Mouse (Mus musculus) lung, postnatal 0 days (tissue): ENCODE measurements around the gene Tsc22d4. TPM values are rescaled to one million over a fixed set of nuclear protein-coding genes. Genes with fewer than 3 reads are reported as not detected.

Experiments
- ATAC-seq: fragments of 200-750 bp; cut with Nextera tagmentation; 2 replicates; pipeline ENCODE4 v1.8.0; 2017; ENCODE audit warnings: moderate library complexity
- DNase-seq: peaks from one replicate; pipeline ENCODE4 v3.0.0-alpha.2; 2016; ENCODE audit warnings: low spot score
- H3K27ac ChIP-seq: fragments of 300-500 bp; sonication (generic); 2 replicates; pipeline ENCODE4 v1.5.1; 2014; ENCODE audit warnings: antibody characterized with exemption, mild to moderate bottlenecking, low read length, mixed read lengths
- H3K27me3 ChIP-seq: fragments of 300-500 bp; sonication (generic); replicated peaks from 2 replicates; pipeline ENCODE4 v1.6.1; 2014; ENCODE audit warnings: low read length, mixed read lengths; ENCODE audit not compliant: insufficient read depth
- H3K36me3 ChIP-seq: fragments of 300-500 bp; sonication (generic); 2 replicates; pipeline ENCODE4 v1.6.1; 2014; ENCODE audit warnings: low read length, mixed read lengths; ENCODE audit not compliant: insufficient read depth
- H3K4me1 ChIP-seq: fragments of 300-500 bp; sonication (generic); 2 replicates; pipeline ENCODE4 v1.6.1; 2014; ENCODE audit warnings: antibody characterized with exemption, low read depth, low read length, mixed read lengths; ENCODE audit not compliant: insufficient read depth
- H3K4me2 ChIP-seq: fragments of 300-500 bp; sonication (generic); replicated peaks from 2 replicates; pipeline ENCODE4 v1.6.1; 2014; ENCODE audit warnings: low read depth, mild to moderate bottlenecking, low read length, moderate library complexity, mixed read lengths
- H3K4me3 ChIP-seq: fragments of 300-500 bp; sonication (generic); 2 replicates; pipeline ENCODE4 v1.5.1; 2014; ENCODE audit warnings: low read depth, low read length
- H3K9ac ChIP-seq: fragments of 300-500 bp; sonication (generic); replicated peaks from 2 replicates; pipeline ENCODE4 v1.6.1; 2014; ENCODE audit warnings: low read depth, mild to moderate bottlenecking
- H3K9me3 ChIP-seq: fragments of 300-500 bp; sonication (generic); 2 replicates; pipeline ENCODE4 v1.6.1; 2016; ENCODE audit warnings: low read length, mixed read lengths
- CTCF ChIP-seq: IDR thresholded peaks from 2 replicates; pipeline ENCODE4 v1.5.1; 2016; ENCODE audit warnings: antibody characterized with exemption, mild to moderate bottlenecking
- EP300 ChIP-seq: IDR thresholded peaks from 2 replicates; pipeline ENCODE4 v1.6.1; 2016; ENCODE audit warnings: antibody characterized with exemption, mild to moderate bottlenecking, control low read depth
- WGBS: fragments of 180-500 bp; shearing (Covaris S2); extraction: QIAGEN DNeasy Blood & Tissue Kit; methylation state at CpG from one replicate; pipeline ENCODE4 v1.1.7; 2014; 5-methylcytosine and 5-hydroxymethylcytosine counted together
- polyA plus RNA-seq: library from polyadenylated mRNA; unstranded; fragments of >200 nt; fragmentation: Nextera tagmentation; extraction: Ambion mirVana; gene quantifications from 2 replicates; pipeline ENCODE4 v1.2.1, GENCODE M21; 2015

Gene Tsc22d4
- polyA plus RNA-seq, 1 experiment from 2014 or later, result 119 TPM

- Histone ChIP-seq H3K4me2 (no peak overlapping the region), H3K4me3 (no peak overlapping the region), H3K9me3 (no peaks in the 10 kb centered on the region), H3K27ac (no peak overlapping the region), H3K36me3 (no peaks in the 10 kb centered on the region), H3K9ac (no peak overlapping the region), H3K4me1 (no peaks in the 10 kb centered on the region), H3K27me3 (no peaks in the 10 kb centered on the region)
- no peak for DNase-seq
- TF ChIP-seq EP300, result no peak
- TF ChIP-seq CTCF, result no peak
- ATAC-seq, result no peak
These were observed 27.2 kb downstream of the Tsc22d4 start for GRCm38 (mm10) chr5:137772755-137773154.

GRCm38 (mm10) chr5:137775587-137776290, 30.2 kb downstream of the Tsc22d4 start:
- Histone ChIP-seq H3K36me3 (peaks cover 7% of the 10 kb centered on the region; the same call in 1 of the 2 replicates), H3K4me2 (no peak overlapping the region), H3K9me3 (no peaks in the 10 kb centered on the region), H3K4me1 (peaks cover 8% of the 10 kb centered on the region; the same call in 1 of the 2 replicates), H3K27me3 (no peaks in the 10 kb centered on the region), H3K9ac (no peak overlapping the region), H3K4me3 (no peak overlapping the region), H3K27ac (0 out of 2 replicates have a peak overlapping the region, but pooled peaks have one; percentile 26)
- no peak for DNase-seq
- TF ChIP-seq EP300, result no peak
- TF ChIP-seq CTCF, result no peak
- WGBS, result 94% methylated on average over 2 of the region's 2 CpGs
- ATAC-seq, result no peak

GRCm38 (mm10) chr5:137776408-137776918, 30.9 kb downstream of the Tsc22d4 start:
- Histone ChIP-seq H3K4me1 (peaks cover 8% of the 10 kb centered on the region; the same call in 1 of the 2 replicates), H3K4me2 (no peak overlapping the region), H3K9ac (no peak overlapping the region), H3K27me3 (no peaks in the 10 kb centered on the region), H3K4me3 (no peak overlapping the region), H3K36me3 (peaks cover 11% of the 10 kb centered on the region; the same call in 1 of the 2 replicates), H3K9me3 (no peaks in the 10 kb centered on the region), H3K27ac (0 out of 2 replicates have a peak overlapping the region, but pooled peaks have one; percentile 26)
- peak; percentile 77 for DNase-seq
- peak; percentile 48 for ATAC-seq
- 17% methylated on average over 5 of the region's 5 CpGs for WGBS
- TF ChIP-seq CTCF (no peak; the same call in 1 of the 2 replicates), EP300 (peak; percentile 21; the same call in 1 of the 2 replicates)

DNA sequence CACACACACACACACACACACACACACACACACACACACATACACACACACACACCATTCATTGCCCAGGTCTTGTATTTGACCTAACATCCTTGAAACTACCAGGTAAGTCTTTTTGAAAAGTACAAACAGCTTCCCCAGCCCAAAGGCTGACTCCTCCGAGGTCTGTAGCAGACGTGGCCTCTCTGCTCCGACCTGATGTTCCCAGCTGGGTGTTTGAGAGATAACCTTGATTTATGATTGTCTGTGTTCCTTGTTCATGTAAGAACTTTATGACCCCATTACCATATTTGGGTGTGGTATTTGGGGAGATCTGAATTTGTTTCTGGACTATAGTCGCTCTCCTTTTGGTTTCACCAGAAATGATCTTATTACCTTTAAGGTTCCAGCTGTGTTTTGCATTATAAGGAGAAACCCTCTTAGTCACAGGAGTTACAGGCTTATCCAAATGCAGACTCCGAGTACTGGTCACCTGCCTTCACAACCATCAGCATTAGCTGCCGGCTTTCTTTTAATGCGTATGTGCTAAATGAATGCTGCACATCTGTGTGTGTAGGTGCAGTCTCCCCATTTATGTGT, 31.8 kb downstream of the Tsc22d4 start:
- DNase-seq, result no peak
- no peak overlapping the region for H3K27ac ChIP-seq

GRCm38 (mm10) chr5:137778635-137779034, 33.1 kb downstream of the Tsc22d4 start, which contains the start of gene Ppp1r35:
Ppp1r35 (plus strand) TSS chr5:137778849.
- peak; percentile 98 for DNase-seq
- peak within 1 kb of the TSS; percentile 97 for H3K4me2 ChIP-seq

More for the DNA sequence above, 31.8 kb downstream of the Tsc22d4 start:
- TF ChIP-seq CTCF, result no peak
- no peak overlapping the region for H3K4me2 ChIP-seq
- peaks cover 8% of the 10 kb centered on the region; the same call in 1 of the 2 replicates for H3K4me1 ChIP-seq
- no peak overlapping the region for H3K9ac ChIP-seq
- ATAC-seq, result no peak
- H3K27me3 ChIP-seq, result no peaks in the 10 kb centered on the region
- WGBS, result 70% methylated on average over 7 of the region's 7 CpGs
- H3K9me3 ChIP-seq, result no peaks in the 10 kb centered on the region
- H3K4me3 ChIP-seq, result no peak overlapping the region
- H3K36me3 ChIP-seq, result peaks cover 17% of the 10 kb centered on the region; the same call in 1 of the 2 replicates

More at GRCm38 (mm10) chr5:137778635-137779034, 33.1 kb downstream of the Tsc22d4 start, which contains the start of gene Ppp1r35:
- H3K9ac ChIP-seq, result peak within 1 kb of the TSS; percentile 81
- H3K27me3 ChIP-seq, result no peaks in the 10 kb centered on the region
- H3K9me3 ChIP-seq, result no peaks in the 10 kb centered on the region
- peaks cover 13% of the 10 kb centered on the region; the same call in 1 of the 2 replicates for H3K4me1 ChIP-seq
- peak within 1 kb of the TSS; percentile 99 for H3K4me3 ChIP-seq
- peak within 1 kb of the TSS; percentile 90 for H3K27ac ChIP-seq
- ATAC-seq, result peak; percentile 96
- 0% methylated on average over 30 of the region's 31 CpGs for WGBS
- TF ChIP-seq EP300 (no peak), CTCF (no peak)
- peaks cover 17% of the 10 kb centered on the region for H3K36me3 ChIP-seq
